ENCODE assay signal across 25 mouse cellular contexts in the genomic region with DNA sequence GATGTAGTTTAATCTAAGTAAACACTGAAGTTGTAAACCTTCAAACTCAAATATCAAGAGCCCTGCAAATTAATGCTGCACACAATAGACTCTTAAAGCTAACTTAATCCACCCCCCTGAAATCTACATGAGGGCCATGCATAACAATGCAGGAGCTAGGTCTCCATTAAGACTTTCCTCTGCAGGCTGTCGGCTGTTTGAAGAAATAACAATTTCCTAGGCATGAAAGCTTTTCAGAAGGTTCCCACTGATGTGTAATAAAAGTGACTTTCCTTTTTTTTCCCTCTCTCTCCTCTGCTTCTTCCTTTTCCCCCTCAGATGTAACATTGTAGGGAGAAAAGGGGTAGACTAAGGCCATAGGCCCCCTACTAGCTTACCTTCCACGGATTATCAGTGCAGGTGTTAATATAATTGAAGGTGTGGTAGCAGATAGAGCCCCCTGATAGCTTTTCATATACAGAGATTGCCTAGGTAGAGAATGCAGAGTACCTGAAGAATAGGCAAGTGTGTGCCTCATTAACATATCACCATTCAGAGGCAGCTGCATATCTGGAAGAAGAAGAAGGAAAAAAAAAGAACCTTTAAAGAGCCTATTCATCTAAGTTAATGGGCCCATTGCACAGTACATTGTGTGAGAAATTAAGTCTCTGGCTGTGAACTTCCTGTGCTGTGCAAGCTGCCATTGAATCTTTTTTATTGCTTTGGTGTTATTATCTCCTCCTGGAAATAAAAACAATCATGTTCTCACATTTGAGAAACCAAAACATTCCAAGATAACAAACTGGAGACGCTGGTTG.
DNase-seq lines count a peak whose midpoint lies in the region; ATAC-seq lines count a peak whose summit lies in the region.
"Had no signal": no experiment of that assay in that cellular context is flagged by ENCODE, and none has a peak within 500 bp of the region (broad histone marks: within the 10 kb centered on the region; RNA-seq: fewer than 3 reads in every experiment).

No protein-coding gene starts in this region.

- H3K9me3 ChIP-seq in embryonic facial prominence, embryonic 11.5 days (replicated peaks; ENCODE audit: control insufficient read depth, low read length) = no peaks in the 10 kb centered on the region
- no peaks in the 10 kb centered on the region for H3K9me3 ChIP-seq in embryonic facial prominence, embryonic 10.5 days
- no peaks in the 10 kb centered on the region for H3K9me3 ChIP-seq in neural tube, embryonic 11.5 days (ENCODE audit: control insufficient read depth, low read length)
- H3K9me3 ChIP-seq in forebrain, embryonic 12.5 days = no peaks in the 10 kb centered on the region
- H3K9me3 ChIP-seq: embryonic facial prominence, embryonic 15.5 days; G1E; heart, embryonic 13.5 days; hindbrain, embryonic 12.5 days; kidney, embryonic 15.5 days had no signal

- no peak overlapping the region for H3K27ac ChIP-seq in embryonic facial prominence, embryonic 11.5 days (replicated peaks; ENCODE audit: low read depth, low read length)
- H3K27ac ChIP-seq in embryonic facial prominence, embryonic 10.5 days (replicated peaks) = no peak overlapping the region
- H3K27ac ChIP-seq in neural tube, embryonic 11.5 days (ENCODE audit: low read depth, low read length) = no peak overlapping the region
- H3K27ac ChIP-seq in forebrain, embryonic 12.5 days = peak overlapping the region; percentile 50; the same call in 1 of the 2 replicates
- H3K27ac ChIP-seq: embryonic facial prominence, embryonic 15.5 days; heart, adult 2 months; heart, embryonic 13.5 days; hindbrain, embryonic 12.5 days; kidney, embryonic 15.5 days; macrophage had no signal

- no peak overlapping the region for H3K9ac ChIP-seq in embryonic facial prominence, embryonic 11.5 days (replicated peaks; ENCODE audit: low read length)
- no peak overlapping the region for H3K9ac ChIP-seq in neural tube, embryonic 11.5 days (ENCODE audit: low read length)
- H3K9ac ChIP-seq in forebrain, embryonic 12.5 days = no peak overlapping the region
- H3K9ac ChIP-seq: embryonic facial prominence, embryonic 15.5 days; heart, embryonic 13.5 days; hindbrain, embryonic 12.5 days; kidney, embryonic 15.5 days had no signal

- no peaks in the 10 kb centered on the region for H3K36me3 ChIP-seq in embryonic facial prominence, embryonic 11.5 days (replicated peaks; ENCODE audit: control insufficient read depth, insufficient read depth, low read depth, low read length)
- no peaks in the 10 kb centered on the region for H3K36me3 ChIP-seq in embryonic facial prominence, embryonic 10.5 days (replicated peaks)
- no peaks in the 10 kb centered on the region for H3K36me3 ChIP-seq in neural tube, embryonic 11.5 days (ENCODE audit: control insufficient read depth, insufficient read depth, low read length)
- H3K36me3 ChIP-seq in forebrain, embryonic 12.5 days (replicated peaks) = no peaks in the 10 kb centered on the region
- H3K36me3 ChIP-seq: embryonic facial prominence, embryonic 15.5 days; G1E; heart, embryonic 13.5 days; hindbrain, embryonic 12.5 days; kidney, embryonic 15.5 days had no signal

- H3K4me2 ChIP-seq in embryonic facial prominence, embryonic 11.5 days (ENCODE audit: low read depth, low read length) = no peak overlapping the region
- no peak overlapping the region for H3K4me2 ChIP-seq in neural tube, embryonic 11.5 days (ENCODE audit: low read depth)
- no peak overlapping the region for H3K4me2 ChIP-seq in forebrain, embryonic 12.5 days
- H3K4me2 ChIP-seq: embryonic facial prominence, embryonic 15.5 days; heart, embryonic 13.5 days; hindbrain, embryonic 12.5 days; kidney, embryonic 15.5 days had no signal

- no peaks in the 10 kb centered on the region for H3K27me3 ChIP-seq in embryonic facial prominence, embryonic 11.5 days (ENCODE audit: control insufficient read depth, insufficient read depth, low read length)
- H3K27me3 ChIP-seq in embryonic facial prominence, embryonic 10.5 days (replicated peaks; ENCODE audit: low read depth, poor library complexity, severe bottlenecking) = no peaks in the 10 kb centered on the region
- H3K27me3 ChIP-seq in neural tube, embryonic 11.5 days (ENCODE audit: control insufficient read depth, insufficient read depth, low read length) = no peaks in the 10 kb centered on the region
- no peaks in the 10 kb centered on the region for H3K27me3 ChIP-seq in forebrain, embryonic 12.5 days
- H3K27me3 ChIP-seq: embryonic facial prominence, embryonic 15.5 days; heart, embryonic 13.5 days; hindbrain, embryonic 12.5 days; kidney, embryonic 15.5 days had no signal

- H3K4me3 ChIP-seq in embryonic facial prominence, embryonic 11.5 days (ENCODE audit: low read depth, low read length) = no peak overlapping the region
- H3K4me3 ChIP-seq in embryonic facial prominence, embryonic 10.5 days = no peak overlapping the region
- no peak overlapping the region for H3K4me3 ChIP-seq in neural tube, embryonic 11.5 days (ENCODE audit: low read depth, low read length)
- no peak overlapping the region for H3K4me3 ChIP-seq in forebrain, embryonic 12.5 days (replicated peaks)
- H3K4me3 ChIP-seq: embryonic facial prominence, embryonic 15.5 days; heart, adult 2 months; heart, embryonic 13.5 days; hindbrain, embryonic 12.5 days; kidney, embryonic 15.5 days had no signal

- H3K4me1 ChIP-seq in embryonic facial prominence, embryonic 11.5 days (ENCODE audit: control insufficient read depth, insufficient read depth, low read length) = no peaks in the 10 kb centered on the region
- H3K4me1 ChIP-seq in embryonic facial prominence, embryonic 10.5 days = no peaks in the 10 kb centered on the region; the same call in 1 of the 2 replicates
- H3K4me1 ChIP-seq in neural tube, embryonic 11.5 days (ENCODE audit: control insufficient read depth, insufficient read depth, low read length) = no peaks in the 10 kb centered on the region; the same call in 1 of the 2 replicates
- peaks cover 13% of the 10 kb centered on the region for H3K4me1 ChIP-seq in forebrain, embryonic 12.5 days
- H3K4me1 ChIP-seq: embryonic facial prominence, embryonic 15.5 days; heart, embryonic 13.5 days; hindbrain, embryonic 12.5 days; kidney, embryonic 15.5 days had no signal

- ATAC-seq in embryonic facial prominence, embryonic 11.5 days (replicated peaks; ENCODE audit: insufficient number of reproducible peaks, low FRiP score, low TSS enrichment, low read depth) = no peak
- peak; percentile 68; the same call in 1 of the 2 replicates for ATAC-seq in neural tube, embryonic 11.5 days (ENCODE audit: insufficient read depth, low FRiP score, low TSS enrichment)
- ATAC-seq in forebrain, embryonic 12.5 days (ENCODE audit: low FRiP score) = peak; percentile 74; the same call in 1 of the 2 replicates
- ATAC-seq: activated CD4-positive, CD25-positive, alpha-beta regulatory T cell, adult 4 months; Patski had no signal

- DNase-seq in embryonic facial prominence, embryonic 11.5 days (ENCODE audit: low spot score) = peak; percentile 7
- DNase-seq in embryonic facial prominence, embryonic 10.5 days (ENCODE audit: low spot score) = no peak
- no peak for DNase-seq in neural tube, embryonic 11.5 days (ENCODE audit: low spot score)
- DNase-seq in neural tube, embryonic 10.5 days (ENCODE audit: extremely low spot score, low spot score) = no peak
- DNase-seq in right cerebral cortex, postnatal 14 days = no peak
- DNase-seq in heart, postnatal 4 days = no peak
- DNase-seq in lung, postnatal 4 days = no peak
- DNase-seq: adrenal gland, adult 8-10 months; cerebellum, adult 18-20 months; cerebellum, postnatal 14 days; gastrocnemius, postnatal 10 days; heart, adult 2 months; heart, postnatal 14 days; kidney, adult 11 months; kidney, postnatal 36 days; layer of hippocampus, postnatal 36 days had no signal

- 23% methylated on average over 3 of the region's 3 CpGs for WGBS in embryonic facial prominence, embryonic 11.5 days
- WGBS in embryonic facial prominence, embryonic 10.5 days = 22% methylated on average over 3 of the region's 3 CpGs
- WGBS in neural tube, embryonic 11.5 days = 17% methylated on average over 3 of the region's 3 CpGs
- 5% methylated on average over 3 of the region's 3 CpGs for WGBS in forebrain, embryonic 12.5 days
